18 mouse cellular contexts compared by ENCODE assay signal in the genomic region with DNA sequence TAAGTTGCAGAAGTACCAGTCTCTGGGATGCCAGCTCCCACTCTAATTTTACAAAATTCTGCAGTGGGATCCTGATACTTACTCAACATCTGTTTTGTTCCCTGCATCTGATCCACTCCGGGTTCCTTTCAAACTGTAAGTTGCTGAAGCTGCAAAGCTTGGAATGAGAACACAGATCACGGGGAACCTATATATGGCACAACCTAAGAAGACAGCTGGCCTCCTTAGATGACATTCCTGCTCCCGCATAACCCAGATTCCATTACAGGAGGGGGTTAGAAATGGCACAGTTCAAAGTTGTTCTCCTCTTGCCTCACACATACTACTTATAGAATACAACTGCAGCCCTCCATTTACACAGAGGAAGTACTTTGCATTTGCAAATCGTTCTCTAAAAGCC.
DNase-seq lines count a peak whose midpoint lies in the region; ATAC-seq lines count a peak whose summit lies in the region.
"Had no signal": no experiment of that assay in that cellular context is flagged by ENCODE, and none has a peak within 500 bp of the region (broad histone marks: within the 10 kb centered on the region; RNA-seq: fewer than 3 reads in every experiment).

No protein-coding gene starts in this region.

- peak overlapping the region; percentile 35 for H3K4me2 ChIP-seq in heart, embryonic 13.5 days
- no peak overlapping the region for H3K4me2 ChIP-seq in neural tube, embryonic 15.5 days
- H3K4me2 ChIP-seq: hindbrain, embryonic 14.5 days; liver, embryonic 13.5 days; lung, embryonic 15.5 days; midbrain, embryonic 12.5 days; stomach, embryonic 15.5 days had no signal

- H3K4me3 ChIP-seq in heart, embryonic 13.5 days = no peak overlapping the region
- no peak overlapping the region for H3K4me3 ChIP-seq in neural tube, embryonic 15.5 days (replicated peaks)
- H3K4me3 ChIP-seq: liver, embryonic 13.5 days; lung, embryonic 15.5 days; midbrain, embryonic 12.5 days; myocyte; stomach, embryonic 15.5 days had no signal

- no peaks in the 10 kb centered on the region for H3K9me3 ChIP-seq in heart, embryonic 13.5 days
- H3K9me3 ChIP-seq in neural tube, embryonic 15.5 days (replicated peaks) = no peaks in the 10 kb centered on the region
- H3K9me3 ChIP-seq: liver, embryonic 13.5 days; lung, embryonic 15.5 days; midbrain, embryonic 12.5 days; stomach, embryonic 15.5 days had no signal

- no peaks in the 10 kb centered on the region for H3K27me3 ChIP-seq in heart, embryonic 13.5 days (replicated peaks)
- no peaks in the 10 kb centered on the region for H3K27me3 ChIP-seq in neural tube, embryonic 15.5 days (replicated peaks)
- H3K27me3 ChIP-seq: liver, embryonic 13.5 days; lung, embryonic 15.5 days; midbrain, embryonic 12.5 days; Patski; stomach, embryonic 15.5 days had no signal

- H3K27ac ChIP-seq in heart, embryonic 13.5 days (replicated peaks) = peak overlapping the region; percentile 58
- H3K27ac ChIP-seq in neural tube, embryonic 15.5 days (replicated peaks) = no peak overlapping the region
- H3K27ac ChIP-seq: hindbrain, embryonic 14.5 days; liver, embryonic 13.5 days; lung, embryonic 15.5 days; macrophage; midbrain, embryonic 12.5 days; stomach, embryonic 15.5 days had no signal

- DNase-seq in heart, adult 8-10 months (ENCODE audit: low spot score) = no peak
- peak; percentile 13 for DNase-seq in left cerebral cortex, adult 11 months (ENCODE audit: low spot score)
- DNase-seq in left cerebral cortex, postnatal 4 days = no peak
- peak; percentile 8 to 34 for DNase-seq in frontal cortex, adult 2 months (ENCODE audit: extremely low spot score in 1 of 2, low spot score in 1 of 2)
- peak; percentile 8 to 49 for DNase-seq in left cerebral cortex, postnatal 14 days (ENCODE audit: low spot score in 2 of 2)
- DNase-seq: adrenal gland, postnatal 25 days; cerebellum, adult 2 months; liver, embryonic 13.5 days had no signal

- intact Hi-C loops in left cerebral cortex, postnatal 4 days (cut with DNase I) = no loop called here
- intact Hi-C loops in left cerebral cortex, postnatal 14 days (cut with DNase I) = no loop called here

- peaks cover 16% of the 10 kb centered on the region for H3K4me1 ChIP-seq in heart, embryonic 13.5 days
- no peaks in the 10 kb centered on the region for H3K4me1 ChIP-seq in neural tube, embryonic 15.5 days
- H3K4me1 ChIP-seq: liver, embryonic 13.5 days; lung, embryonic 15.5 days; midbrain, embryonic 12.5 days; stomach, embryonic 15.5 days had no signal

- no peaks in the 10 kb centered on the region for H3K36me3 ChIP-seq in heart, embryonic 13.5 days
- H3K36me3 ChIP-seq in neural tube, embryonic 15.5 days = no peaks in the 10 kb centered on the region
- H3K36me3 ChIP-seq: liver, embryonic 13.5 days; lung, embryonic 15.5 days; midbrain, embryonic 12.5 days; stomach, embryonic 15.5 days had no signal

- ATAC-seq in heart, embryonic 13.5 days (ENCODE audit: extremely low read depth, insufficient number of reproducible peaks, low FRiP score, low TSS enrichment) = no peak
- ATAC-seq in neural tube, embryonic 15.5 days (ENCODE audit: low FRiP score) = no peak
- ATAC-seq: intestine, embryonic 16.5 days; Patski had no signal

- no peak overlapping the region for H3K9ac ChIP-seq in heart, embryonic 13.5 days
- H3K9ac ChIP-seq in neural tube, embryonic 15.5 days (replicated peaks) = no peak overlapping the region
- H3K9ac ChIP-seq: hindbrain, embryonic 14.5 days; liver, embryonic 13.5 days; lung, embryonic 15.5 days; midbrain, embryonic 12.5 days; stomach, embryonic 15.5 days had no signal

- 32% methylated on average over 4 of the region's 4 CpGs for WGBS in heart, embryonic 13.5 days
- 87% methylated on average over 4 of the region's 4 CpGs for WGBS in neural tube, embryonic 15.5 days

Comparison
In these comparisons a context has a peak if more than half of its experiments do, and no peak if none do; other contexts are left out.
1. DNase-seq: peak in left cerebral cortex, adult 11 months (single experiment), frontal cortex, adult 2 months (2 of 2) and left cerebral cortex, postnatal 14 days (2 of 2); none in heart, adult 8-10 months (single experiment) and left cerebral cortex, postnatal 4 days (single experiment).